Mouse (Mus musculus) neural tube, embryonic 10.5 days (tissue): ENCODE measurements around the gene Gtf3c5.

Source experiments
- DNase-seq: peaks from one replicate; pipeline ENCODE4 v3.0.0-alpha.2; 2017; ENCODE audit warnings: low spot score; ENCODE audit errors: extremely low spot score

The Gtf3c5 gene

GRCm38 (mm10) chr2:28535263-28535540 lies 48.3 kb downstream of the Gtf3c5 start:
- peak; percentile 25 for DNase-seq

- peak; percentile 45 for DNase-seq
These were observed 48.9 kb downstream of the Gtf3c5 start for GRCm38 (mm10) chr2:28534436-28535262.

- no peak for DNase-seq
These were observed 49.6 kb downstream of the Gtf3c5 start for GRCm38 (mm10) chr2:28533901-28534435.

GRCm38 (mm10) chr2:28532938-28533771 lies 50.4 kb downstream of the Gtf3c5 start:
- peak; percentile 84 for DNase-seq

GRCm38 (mm10) chr2:28530311-28530710 lies 53.2 kb downstream of the Gtf3c5 start:
- DNase-seq: no peak

- no peak for DNase-seq
These were observed 53.7 kb downstream of the Gtf3c5 start for GRCm38 (mm10) chr2:28529856-28530255.

- DNase-seq: no peak
These were observed 55.2 kb downstream of the Gtf3c5 start for GRCm38 (mm10) chr2:28528354-28528730.

GRCm38 (mm10) chr2:28527436-28528353 lies 55.9 kb downstream of the Gtf3c5 start:
- DNase-seq: no peak

- no peak for DNase-seq
These were observed 57.3 kb downstream of the Gtf3c5 start for GRCm38 (mm10) chr2:28525943-28526876.

- DNase-seq: peak; percentile 60
These were observed 58.2 kb downstream of the Gtf3c5 start for GRCm38 (mm10) chr2:28525219-28525942.

GRCm38 (mm10) chr2:28524406-28524805 lies 59.1 kb downstream of the Gtf3c5 start:
- DNase-seq: no peak

- DNase-seq: no peak
These were observed 59.9 kb downstream of the Gtf3c5 start for GRCm38 (mm10) chr2:28523643-28524117.

GRCm38 (mm10) chr2:28522166-28522565 lies 61.4 kb downstream of the Gtf3c5 start:
- no peak for DNase-seq

- DNase-seq: no peak
These were observed 61.9 kb downstream of the Gtf3c5 start for GRCm38 (mm10) chr2:28521571-28522151.

- no peak for DNase-seq
These were observed 63.0 kb downstream of the Gtf3c5 start for GRCm38 (mm10) chr2:28520581-28520980.

- DNase-seq: no peak
These were observed 65.3 kb downstream of the Gtf3c5 start for GRCm38 (mm10) chr2:28518231-28518630.

- peak; percentile 74 for DNase-seq
These were observed 66.2 kb downstream of the Gtf3c5 start for GRCm38 (mm10) chr2:28517206-28517909.
